Mouse (Mus musculus): ENCODE data around the gene Dnajc16. TPM values are rescaled to one million over a fixed set of nuclear protein-coding genes. Genes with fewer than 3 reads are reported as not detected.

Dnajc16 gene
- 5.8 and 6.4 TPM in 2 replicates for polyA plus RNA-seq (2014; fragmentation: Nextera tagmentation; extraction: Ambion mirVana)

- Histone ChIP-seq H3K4me2 (ENCODE audit: low read depth, low read length) (peak within 1 kb of the TSS; percentile 79), H3K9ac (replicated peaks; ENCODE audit: low read depth, low read length) (peak within 1 kb of the TSS; percentile 88), H3K36me3 (ENCODE audit: control insufficient read depth, insufficient read depth, low read length) (no peaks in the 10 kb centered on the region; the same call in 1 of the 2 replicates), H3K4me3 (ENCODE audit: low read depth, low read length) (peak within 1 kb of the TSS; percentile 85), H3K27me3 (ENCODE audit: control insufficient read depth, insufficient read depth, low read length) (no peaks in the 10 kb centered on the region), H3K4me1 (ENCODE audit: control insufficient read depth, insufficient read depth, low read length) (peaks cover 15% of the 10 kb centered on the region; the same call in 1 of the 2 replicates), H3K9me3 (ENCODE audit: control insufficient read depth, low read length) (no peaks in the 10 kb centered on the region), H3K27ac (ENCODE audit: low read depth, low read length) (peak within 1 kb of the TSS; percentile 69; the same call in 1 of the 2 replicates)
- WGBS = under 1% methylated on average over 42 of the region's 42 CpGs
- ATAC-seq (ENCODE audit: low read depth) = peak; percentile 90
Observed at GRCm38 (mm10) chr4:141790524-141790990, at the start of gene Dnajc16. Dnajc16 (minus strand) TSS chr4:141790931.

GRCm38 (mm10) chr4:141834536-141835095 lies 43.9 kb upstream of the Dnajc16 start:
- ATAC-seq (ENCODE audit: low read depth) = no peak
- Histone ChIP-seq H3K4me1 (ENCODE audit: control insufficient read depth, insufficient read depth, low read length) (no peaks in the 10 kb centered on the region), H3K4me2 (ENCODE audit: low read depth, low read length) (no peak overlapping the region), H3K36me3 (ENCODE audit: control insufficient read depth, insufficient read depth, low read length) (no peaks in the 10 kb centered on the region), H3K4me3 (ENCODE audit: low read depth, low read length) (no peak overlapping the region), H3K9me3 (ENCODE audit: control insufficient read depth, low read length) (no peaks in the 10 kb centered on the region), H3K27ac (ENCODE audit: low read depth, low read length) (no peak overlapping the region), H3K9ac (replicated peaks; ENCODE audit: low read depth, low read length) (no peak overlapping the region), H3K27me3 (ENCODE audit: control insufficient read depth, insufficient read depth, low read length) (no peaks in the 10 kb centered on the region)
- WGBS = 70% methylated on average over 5 of the region's 5 CpGs

GRCm38 (mm10) chr4:141833911-141834310 lies 43.2 kb upstream of the Dnajc16 start:
- Histone ChIP-seq H3K4me3 (ENCODE audit: low read depth, low read length) (no peak overlapping the region), H3K27me3 (ENCODE audit: control insufficient read depth, insufficient read depth, low read length) (no peaks in the 10 kb centered on the region), H3K9me3 (ENCODE audit: control insufficient read depth, low read length) (no peaks in the 10 kb centered on the region), H3K9ac (replicated peaks; ENCODE audit: low read depth, low read length) (no peak overlapping the region), H3K27ac (ENCODE audit: low read depth, low read length) (no peak overlapping the region), H3K4me2 (ENCODE audit: low read depth, low read length) (no peak overlapping the region), H3K36me3 (ENCODE audit: control insufficient read depth, insufficient read depth, low read length) (no peaks in the 10 kb centered on the region), H3K4me1 (ENCODE audit: control insufficient read depth, insufficient read depth, low read length) (no peaks in the 10 kb centered on the region)
- 36% methylated on average over 1 of the region's 1 CpGs for WGBS
- no peak for ATAC-seq (ENCODE audit: low read depth)

- no peak overlapping the region for H3K4me2 ChIP-seq (ENCODE audit: low read depth, low read length)
- no peak overlapping the region for H3K4me3 ChIP-seq (ENCODE audit: low read depth, low read length)
Observed at GRCm38 (mm10) chr4:141831361-141831760, 40.6 kb upstream of the Dnajc16 start.

GRCm38 (mm10) chr4:141830381-141830780 lies 39.6 kb upstream of the Dnajc16 start:
- Histone ChIP-seq H3K36me3 (ENCODE audit: control insufficient read depth, insufficient read depth, low read length) (no peaks in the 10 kb centered on the region), H3K9ac (replicated peaks; ENCODE audit: low read depth, low read length) (no peak overlapping the region)
- 62% methylated on average over 11 of the region's 11 CpGs for WGBS

More at GRCm38 (mm10) chr4:141831361-141831760, 40.6 kb upstream of the Dnajc16 start:
- H3K9ac ChIP-seq (replicated peaks; ENCODE audit: low read depth, low read length) = no peak overlapping the region
- ATAC-seq (ENCODE audit: low read depth) = no peak
- H3K4me1 ChIP-seq (ENCODE audit: control insufficient read depth, insufficient read depth, low read length) = no peaks in the 10 kb centered on the region
- no peak overlapping the region for H3K27ac ChIP-seq (ENCODE audit: low read depth, low read length)
- no peaks in the 10 kb centered on the region for H3K36me3 ChIP-seq (ENCODE audit: control insufficient read depth, insufficient read depth, low read length)
- no peaks in the 10 kb centered on the region for H3K9me3 ChIP-seq (ENCODE audit: control insufficient read depth, low read length)
- 85% methylated on average over 7 of the region's 7 CpGs for WGBS
- no peaks in the 10 kb centered on the region; the same call in 1 of the 2 replicates for H3K27me3 ChIP-seq (ENCODE audit: control insufficient read depth, insufficient read depth, low read length)

GRCm38 (mm10) chr4:141828177-141828576 lies 37.4 kb upstream of the Dnajc16 start:
- Histone ChIP-seq H3K4me2 (ENCODE audit: low read depth, low read length) (no peak overlapping the region), H3K9me3 (ENCODE audit: control insufficient read depth, low read length) (no peaks in the 10 kb centered on the region), H3K27ac (ENCODE audit: low read depth, low read length) (no peak overlapping the region), H3K27me3 (ENCODE audit: control insufficient read depth, insufficient read depth, low read length) (no peaks in the 10 kb centered on the region; the same call in 1 of the 2 replicates), H3K4me3 (ENCODE audit: low read depth, low read length) (no peak overlapping the region), H3K36me3 (ENCODE audit: control insufficient read depth, insufficient read depth, low read length) (no peaks in the 10 kb centered on the region), H3K4me1 (ENCODE audit: control insufficient read depth, insufficient read depth, low read length) (no peaks in the 10 kb centered on the region), H3K9ac (replicated peaks; ENCODE audit: low read depth, low read length) (no peak overlapping the region)
- ATAC-seq (ENCODE audit: low read depth) = no peak
- 78% methylated on average over 4 of the region's 4 CpGs for WGBS

More at GRCm38 (mm10) chr4:141830381-141830780, 39.6 kb upstream of the Dnajc16 start:
- Histone ChIP-seq H3K4me1 (ENCODE audit: control insufficient read depth, insufficient read depth, low read length) (no peaks in the 10 kb centered on the region), H3K27ac (ENCODE audit: low read depth, low read length) (no peak overlapping the region), H3K4me3 (ENCODE audit: low read depth, low read length) (no peak overlapping the region), H3K4me2 (ENCODE audit: low read depth, low read length) (no peak overlapping the region), H3K27me3 (ENCODE audit: control insufficient read depth, insufficient read depth, low read length) (no peaks in the 10 kb centered on the region; the same call in 1 of the 2 replicates), H3K9me3 (ENCODE audit: control insufficient read depth, low read length) (no peaks in the 10 kb centered on the region)
- no peak for ATAC-seq (ENCODE audit: low read depth)

- Histone ChIP-seq H3K4me2 (ENCODE audit: low read depth, low read length) (no peak overlapping the region), H3K27ac (ENCODE audit: low read depth, low read length) (no peak overlapping the region), H3K27me3 (ENCODE audit: control insufficient read depth, insufficient read depth, low read length) (no peaks in the 10 kb centered on the region; the same call in 1 of the 2 replicates), H3K4me3 (ENCODE audit: low read depth, low read length) (no peak overlapping the region), H3K36me3 (ENCODE audit: control insufficient read depth, insufficient read depth, low read length) (no peaks in the 10 kb centered on the region), H3K9me3 (ENCODE audit: control insufficient read depth, low read length) (no peaks in the 10 kb centered on the region), H3K9ac (replicated peaks; ENCODE audit: low read depth, low read length) (no peak overlapping the region), H3K4me1 (ENCODE audit: control insufficient read depth, insufficient read depth, low read length) (no peaks in the 10 kb centered on the region)
- ATAC-seq (ENCODE audit: low read depth) = no peak
- WGBS = 88% methylated on average over 2 of the region's 2 CpGs
Observed at GRCm38 (mm10) chr4:141827401-141827800, 36.7 kb upstream of the Dnajc16 start.

GRCm38 (mm10) chr4:141826060-141826459 lies 35.3 kb upstream of the Dnajc16 start, which contains the start of gene Cela2a:
Cela2a (minus strand) TSS chr4:141826160.
- Histone ChIP-seq H3K4me1 (ENCODE audit: control insufficient read depth, insufficient read depth, low read length) (no peaks in the 10 kb centered on the region), H3K4me3 (ENCODE audit: low read depth, low read length) (no peak within 1 kb of the TSS), H3K27me3 (ENCODE audit: control insufficient read depth, insufficient read depth, low read length) (no peaks in the 10 kb centered on the region; the same call in 1 of the 2 replicates), H3K27ac (ENCODE audit: low read depth, low read length) (no peak within 1 kb of the TSS), H3K36me3 (ENCODE audit: control insufficient read depth, insufficient read depth, low read length) (no peaks in the 10 kb centered on the region), H3K4me2 (ENCODE audit: low read depth, low read length) (no peak within 1 kb of the TSS), H3K9ac (replicated peaks; ENCODE audit: low read depth, low read length) (no peak within 1 kb of the TSS), H3K9me3 (ENCODE audit: control insufficient read depth, low read length) (no peaks in the 10 kb centered on the region)
- WGBS = 55% methylated on average over 5 of the region's 5 CpGs
- no peak for ATAC-seq (ENCODE audit: low read depth)

- WGBS = 69% methylated on average over 3 of the region's 3 CpGs
- H3K27me3 ChIP-seq (ENCODE audit: control insufficient read depth, insufficient read depth, low read length) = no peaks in the 10 kb centered on the region; the same call in 1 of the 2 replicates
- H3K36me3 ChIP-seq (ENCODE audit: control insufficient read depth, insufficient read depth, low read length) = no peaks in the 10 kb centered on the region
- ATAC-seq (ENCODE audit: low read depth) = no peak
- H3K9me3 ChIP-seq (ENCODE audit: control insufficient read depth, low read length) = no peaks in the 10 kb centered on the region
- H3K9ac ChIP-seq (replicated peaks; ENCODE audit: low read depth, low read length) = no peak overlapping the region
- no peaks in the 10 kb centered on the region for H3K4me1 ChIP-seq (ENCODE audit: control insufficient read depth, insufficient read depth, low read length)
- no peak overlapping the region for H3K4me2 ChIP-seq (ENCODE audit: low read depth, low read length)
- H3K27ac ChIP-seq (ENCODE audit: low read depth, low read length) = no peak overlapping the region
- no peak overlapping the region for H3K4me3 ChIP-seq (ENCODE audit: low read depth, low read length)
Observed at GRCm38 (mm10) chr4:141822979-141823378, 32.2 kb upstream of the Dnajc16 start.
